Mouse (Mus musculus) megakaryocyte, embryonic 14.5 days (primary cell): ENCODE measurements around the gene Invs. TPM values are rescaled to one million over a fixed set of nuclear protein-coding genes. Genes with fewer than 3 reads are reported as not detected.
A peak's percentile ranks its signal among the peaks of the same experiment; 100 is the strongest.

Source experiments
- H3K27me3 ChIP-seq: replicated peaks from 2 replicates; pipeline ENCODE3; 2012; ENCODE audit warnings: inconsistent platforms
- H3K36me3 ChIP-seq: replicated peaks from 2 replicates; pipeline ENCODE3; 2012; ENCODE audit warnings: low read length, inconsistent platforms, mixed read lengths
- H3K4me1 ChIP-seq: 2 replicates; pipeline ENCODE4 v1.6.1; 2012; ENCODE audit warnings: inconsistent platforms
- H3K4me3 ChIP-seq: replicated peaks from 2 replicates; pipeline ENCODE3; 2012; ENCODE audit warnings: moderate library complexity, mild to moderate bottlenecking, inconsistent platforms
- H3K9me3 ChIP-seq: 2 replicates; pipeline ENCODE4 v1.6.1; 2012; ENCODE audit warnings: inconsistent platforms
- FLI1 ChIP-seq: IDR thresholded peaks from 2 replicates; pipeline ENCODE4 v1.6.1; 2012; ENCODE audit warnings: low read length, inconsistent platforms, mixed read lengths
- GATA1 ChIP-seq: IDR thresholded peaks from 3 replicates; pipeline ENCODE4 v1.6.1; 2012; ENCODE audit warnings: mixed read lengths, low read length, inconsistent platforms, borderline replicate concordance
- polyA plus RNA-seq: library from polyadenylated mRNA; stranded (reverse); fragments of >175 nt; gene quantifications from 2 replicates; pipeline ENCODE4 v1.2.3, GENCODE M21; 2012; ENCODE audit warnings: low replicate concordance; ENCODE audit not compliant: insufficient read depth

Gene Invs
- polyA plus RNA-seq, 1 experiment = 2.4 TPM

DNA sequence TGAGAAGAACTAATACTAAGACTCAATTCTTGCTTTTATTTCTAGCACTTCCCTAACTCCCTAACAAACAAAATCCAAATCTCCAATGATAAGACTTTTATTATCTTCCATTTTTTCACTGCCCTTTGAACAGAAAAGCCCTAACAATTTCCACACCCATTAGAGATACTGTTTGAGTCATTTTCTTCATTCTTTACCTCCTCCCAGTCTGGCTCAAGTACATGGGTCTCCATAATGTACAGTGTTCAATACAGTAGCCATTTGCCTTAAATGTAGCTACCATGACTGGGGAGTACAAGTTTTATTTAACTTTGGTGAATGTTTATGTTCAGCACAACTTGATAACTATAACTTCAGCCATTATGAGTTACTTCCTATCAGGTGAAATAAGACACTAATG is 9.0 kb upstream of the Invs start:
- peaks cover 65% of the 10 kb centered on the region for H3K4me1 ChIP-seq
- H3K4me3 ChIP-seq = no peak overlapping the region
- TF ChIP-seq GATA1 (no peak), FLI1 (no peak)
- H3K9me3 ChIP-seq = no peaks in the 10 kb centered on the region
- H3K36me3 ChIP-seq = peaks cover 10% of the 10 kb centered on the region
- H3K27me3 ChIP-seq = no peaks in the 10 kb centered on the region

GRCm38 (mm10) chr4:48271838-48272237 is 7.7 kb upstream of the Invs start:
- TF ChIP-seq GATA1 = no peak
- no peak for TF ChIP-seq FLI1
- H3K27me3 ChIP-seq = no peaks in the 10 kb centered on the region
- H3K9me3 ChIP-seq = no peaks in the 10 kb centered on the region
- H3K36me3 ChIP-seq = peaks cover 14% of the 10 kb centered on the region
- peaks cover 62% of the 10 kb centered on the region for H3K4me1 ChIP-seq
- H3K4me3 ChIP-seq = peak overlapping the region; percentile 46

DNA sequence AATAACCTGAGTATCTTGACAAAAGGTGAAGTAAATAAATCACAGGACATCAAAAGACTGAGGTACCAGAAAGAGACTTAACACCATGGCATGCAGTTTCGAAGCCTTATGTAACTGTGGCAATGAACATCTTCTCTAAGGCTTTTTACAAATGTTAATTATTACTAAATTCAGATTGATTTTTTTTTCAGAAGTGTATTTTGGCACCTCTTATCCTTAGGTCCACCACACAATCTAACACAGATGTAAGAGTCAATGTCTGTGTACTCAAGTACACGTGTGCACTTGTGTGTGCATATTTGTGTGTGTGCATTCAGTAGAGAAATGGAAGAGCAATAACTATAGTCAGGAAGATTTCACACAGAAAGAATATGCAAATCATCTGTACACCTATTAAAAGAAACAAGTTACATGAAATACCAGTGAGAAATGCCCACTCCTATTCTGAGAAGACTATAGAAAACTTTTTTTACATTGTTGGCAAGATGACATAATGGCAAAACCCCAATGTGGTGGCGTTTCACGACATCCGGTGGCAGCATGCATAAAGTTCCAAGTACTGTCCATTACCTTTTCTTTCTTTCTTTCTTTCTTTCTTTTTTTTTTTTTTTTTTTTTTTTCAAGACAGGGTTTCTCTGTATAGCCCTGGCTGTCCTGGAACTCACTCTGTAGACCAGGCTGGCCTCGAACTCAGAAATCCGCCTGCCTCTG is 6.3 kb upstream of the Invs start:
- Histone ChIP-seq H3K9me3 (no peaks in the 10 kb centered on the region), H3K27me3 (no peaks in the 10 kb centered on the region), H3K36me3 (peaks cover 14% of the 10 kb centered on the region), H3K4me3 (no peak overlapping the region), H3K4me1 (peaks cover 55% of the 10 kb centered on the region)
- TF ChIP-seq FLI1 (no peak), GATA1 (no peak)

DNA sequence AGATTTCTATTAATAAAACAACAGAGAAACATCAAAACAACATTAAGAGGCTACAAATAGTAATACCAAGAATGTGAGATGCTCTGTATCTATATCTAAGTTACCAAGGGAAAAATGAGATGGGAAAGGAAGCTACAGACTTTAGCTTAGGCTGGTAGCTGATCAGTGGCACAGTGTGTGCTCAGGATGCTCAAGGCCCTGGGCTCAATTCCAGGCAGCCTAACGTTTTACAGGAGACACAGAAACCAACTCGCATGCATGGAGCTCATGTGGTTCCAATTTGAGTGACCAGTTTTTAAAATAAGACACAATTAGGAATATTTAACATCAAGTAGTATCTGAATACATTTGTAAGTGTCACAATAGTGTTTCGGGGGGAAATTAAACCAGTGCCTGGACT is 3.8 kb upstream of the Invs start:
- Histone ChIP-seq H3K27me3 (no peaks in the 10 kb centered on the region), H3K36me3 (peaks cover 11% of the 10 kb centered on the region), H3K4me3 (no peak overlapping the region), H3K4me1 (peaks cover 52% of the 10 kb centered on the region), H3K9me3 (no peaks in the 10 kb centered on the region)
- TF ChIP-seq FLI1 (no peak), GATA1 (no peak)

- peaks cover 11% of the 10 kb centered on the region for H3K36me3 ChIP-seq
- H3K9me3 ChIP-seq = no peaks in the 10 kb centered on the region
- H3K4me1 ChIP-seq = peaks cover 44% of the 10 kb centered on the region
- no peak overlapping the region for H3K4me3 ChIP-seq
- TF ChIP-seq GATA1 (no peak), FLI1 (no peak)
- no peaks in the 10 kb centered on the region for H3K27me3 ChIP-seq
Observed at GRCm38 (mm10) chr4:48277011-48277410, 2.5 kb upstream of the Invs start.

DNA sequence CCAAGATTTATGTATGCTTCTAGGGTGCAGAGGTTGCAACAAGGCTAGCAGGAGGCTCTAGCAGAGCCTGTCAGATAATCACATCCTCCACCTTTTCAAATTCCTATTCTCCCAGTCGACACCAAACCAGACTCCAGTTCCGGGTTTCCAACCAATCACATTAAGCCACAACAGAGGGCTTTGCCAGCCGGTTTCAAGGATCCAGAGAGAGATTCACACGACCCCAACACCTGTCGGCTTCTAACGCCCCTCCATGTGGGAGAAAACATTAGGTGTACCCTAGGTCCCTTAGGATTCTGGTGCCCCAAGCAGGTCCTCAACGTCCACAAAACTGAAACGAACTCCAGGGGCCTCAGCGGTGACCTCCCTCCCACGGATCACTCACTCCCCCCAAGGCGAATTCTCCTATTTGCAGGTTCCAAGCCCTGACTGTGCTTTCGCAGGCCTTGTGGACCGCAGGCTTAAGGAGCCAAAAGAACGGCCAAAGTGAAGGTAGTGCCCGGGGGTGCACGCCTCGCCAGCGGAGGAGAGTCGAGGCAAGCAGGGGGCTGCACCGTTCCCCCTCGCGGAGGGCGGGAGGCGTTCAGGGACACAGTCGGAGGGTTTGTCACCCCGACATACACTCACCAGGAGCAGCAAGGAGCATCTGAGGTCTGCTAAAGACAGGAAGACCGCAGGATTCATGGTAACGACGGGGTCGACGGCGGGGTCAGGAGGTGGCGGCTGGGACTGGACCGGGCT is 633 bp upstream of the Invs start:
- Histone ChIP-seq H3K36me3 (peaks cover 17% of the 10 kb centered on the region), H3K4me3 (peak overlapping the region; percentile 100), H3K9me3 (no peaks in the 10 kb centered on the region), H3K27me3 (no peaks in the 10 kb centered on the region), H3K4me1 (peaks cover 38% of the 10 kb centered on the region)
- TF ChIP-seq GATA1 = no peak
- TF ChIP-seq FLI1 = no peak

- Histone ChIP-seq H3K4me3 (peak overlapping the region; percentile 80), H3K4me1 (peaks cover 22% of the 10 kb centered on the region), H3K36me3 (peaks cover 31% of the 10 kb centered on the region), H3K27me3 (no peaks in the 10 kb centered on the region), H3K9me3 (no peaks in the 10 kb centered on the region)
- TF ChIP-seq FLI1 (no peak), GATA1 (no peak)
Observed at GRCm38 (mm10) chr4:48281121-48281520, 1.6 kb downstream of the Invs start.

DNA sequence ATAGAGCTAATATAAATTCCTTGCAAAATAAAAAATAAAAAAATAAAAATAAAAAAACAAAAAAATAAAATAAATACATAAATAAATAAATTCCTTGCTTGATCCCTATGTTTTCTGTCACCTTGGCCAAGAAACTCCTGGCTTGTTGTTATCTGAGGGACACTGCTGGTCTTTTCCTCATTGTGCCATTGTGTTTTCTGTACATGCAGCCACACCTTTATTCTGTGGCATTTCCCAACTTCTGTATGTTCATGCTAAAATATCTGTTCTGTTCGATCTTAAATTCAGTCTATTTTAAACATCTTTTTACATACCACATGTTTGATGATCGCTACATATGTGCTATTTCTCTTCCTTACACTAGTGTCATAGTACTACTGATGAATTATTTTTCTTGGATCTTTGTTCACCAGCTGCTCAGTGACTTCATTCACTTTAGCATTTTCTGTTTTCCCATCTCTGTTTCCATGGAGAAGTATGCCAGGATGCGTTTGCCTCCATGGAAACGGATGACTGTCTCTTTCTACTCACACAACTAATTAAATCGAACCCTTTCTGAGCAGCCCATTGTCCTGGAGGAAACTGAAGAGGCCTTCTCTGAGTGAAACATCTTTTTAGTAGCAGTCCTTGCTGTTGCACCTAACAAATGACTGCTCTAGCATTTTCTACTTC is 7.7 kb downstream of the Invs start:
- 0 out of 2 replicates have a peak, but pooled peaks cover 3% of the 10 kb centered on the region for H3K9me3 ChIP-seq
- no peak overlapping the region for H3K4me3 ChIP-seq
- peaks cover 60% of the 10 kb centered on the region for H3K36me3 ChIP-seq
- TF ChIP-seq FLI1 = no peak
- TF ChIP-seq GATA1 = no peak
- no peaks in the 10 kb centered on the region for H3K27me3 ChIP-seq
- H3K4me1 ChIP-seq = peaks cover 7% of the 10 kb centered on the region

- TF ChIP-seq FLI1 (no peak), GATA1 (no peak)
- Histone ChIP-seq H3K4me1 (no peaks in the 10 kb centered on the region), H3K27me3 (no peaks in the 10 kb centered on the region), H3K9me3 (peaks cover 4% of the 10 kb centered on the region; the same call in 1 of the 2 replicates), H3K4me3 (no peak overlapping the region), H3K36me3 (peaks cover 8% of the 10 kb centered on the region)
Observed at GRCm38 (mm10) chr4:48314814-48315213, 35.3 kb downstream of the Invs start.

DNA sequence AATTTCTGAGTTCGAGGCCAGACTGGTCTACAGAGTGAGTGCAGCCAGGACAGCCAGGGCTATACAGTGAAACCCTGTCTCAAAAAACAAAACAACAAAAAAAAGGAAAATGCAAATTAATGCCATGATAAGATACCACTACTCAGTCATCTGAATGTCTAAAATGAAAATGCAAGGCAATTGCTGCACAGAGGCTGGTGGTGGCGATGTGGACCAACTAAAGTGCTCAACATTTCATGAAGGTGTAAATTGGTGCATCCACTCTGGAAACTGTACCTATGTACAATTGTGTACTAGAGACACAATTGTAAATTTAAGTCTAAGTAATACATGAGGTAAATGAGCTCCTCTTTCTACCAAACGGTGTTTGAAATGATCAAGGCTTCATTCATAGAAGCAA is 36.5 kb downstream of the Invs start:
- Histone ChIP-seq H3K4me3 (no peak overlapping the region), H3K4me1 (no peaks in the 10 kb centered on the region; the same call in 1 of the 2 replicates), H3K27me3 (no peaks in the 10 kb centered on the region), H3K9me3 (no peaks in the 10 kb centered on the region), H3K36me3 (no peaks in the 10 kb centered on the region)
- TF ChIP-seq GATA1 (no peak), FLI1 (no peak)
